Mouse (Mus musculus): ENCODE results near the gene Psmd2.
A peak's percentile ranks its signal among the peaks of the same experiment; 100 is the strongest.

The Psmd2 gene

GRCm38 (mm10) chr16:20702522-20702893 lies 51.1 kb downstream of the Psmd2 start:
- peak; percentile 54 for DNase-seq (ENCODE audit: low read depth)

- DNase-seq (ENCODE audit: low read depth) = no peak
Measured at GRCm38 (mm10) chr16:20703071-20703470, 51.6 kb downstream of the Psmd2 start.

GRCm38 (mm10) chr16:20703699-20704400 lies 52.4 kb downstream of the Psmd2 start:
- DNase-seq (ENCODE audit: low read depth) = no peak

GRCm38 (mm10) chr16:20705786-20706185 lies 54.3 kb downstream of the Psmd2 start:
- no peak for DNase-seq (ENCODE audit: low read depth)

- DNase-seq (ENCODE audit: low read depth) = no peak
Measured at GRCm38 (mm10) chr16:20706407-20707055, 55.1 kb downstream of the Psmd2 start.

GRCm38 (mm10) chr16:20708220-20708938 lies 56.9 kb downstream of the Psmd2 start:
- no peak for DNase-seq (ENCODE audit: low read depth)

GRCm38 (mm10) chr16:20708939-20709734 lies 57.7 kb downstream of the Psmd2 start:
- no peak for DNase-seq (ENCODE audit: low read depth)

GRCm38 (mm10) chr16:20710370-20710769 lies 58.9 kb downstream of the Psmd2 start:
- no peak for DNase-seq (ENCODE audit: low read depth)

GRCm38 (mm10) chr16:20710810-20711209 lies 59.4 kb downstream of the Psmd2 start:
- DNase-seq (ENCODE audit: low read depth) = peak; percentile 45

- DNase-seq (ENCODE audit: low read depth) = no peak
Measured at GRCm38 (mm10) chr16:20712190-20712589, 60.7 kb downstream of the Psmd2 start.

- no peak for DNase-seq (ENCODE audit: low read depth)
Measured at GRCm38 (mm10) chr16:20712889-20713288, 61.4 kb downstream of the Psmd2 start.

Measured in induced T-regulatory cell, adult 2 months (primary cell).